Mouse (Mus musculus) left cerebral cortex, adult 11 months (tissue): ENCODE measurements at regions not wholly inside any gene's neighbourhood (a gene's known extent, or its start where the extent isn't known, plus 50 kb on each side); places are given as distances from the start of the nearest gene placed in this dataset.

Experiments used
- DNase-seq: peaks from one replicate; pipeline ENCODE4 v3.0.0; 2022; ENCODE audit warnings: low spot score

DNA sequence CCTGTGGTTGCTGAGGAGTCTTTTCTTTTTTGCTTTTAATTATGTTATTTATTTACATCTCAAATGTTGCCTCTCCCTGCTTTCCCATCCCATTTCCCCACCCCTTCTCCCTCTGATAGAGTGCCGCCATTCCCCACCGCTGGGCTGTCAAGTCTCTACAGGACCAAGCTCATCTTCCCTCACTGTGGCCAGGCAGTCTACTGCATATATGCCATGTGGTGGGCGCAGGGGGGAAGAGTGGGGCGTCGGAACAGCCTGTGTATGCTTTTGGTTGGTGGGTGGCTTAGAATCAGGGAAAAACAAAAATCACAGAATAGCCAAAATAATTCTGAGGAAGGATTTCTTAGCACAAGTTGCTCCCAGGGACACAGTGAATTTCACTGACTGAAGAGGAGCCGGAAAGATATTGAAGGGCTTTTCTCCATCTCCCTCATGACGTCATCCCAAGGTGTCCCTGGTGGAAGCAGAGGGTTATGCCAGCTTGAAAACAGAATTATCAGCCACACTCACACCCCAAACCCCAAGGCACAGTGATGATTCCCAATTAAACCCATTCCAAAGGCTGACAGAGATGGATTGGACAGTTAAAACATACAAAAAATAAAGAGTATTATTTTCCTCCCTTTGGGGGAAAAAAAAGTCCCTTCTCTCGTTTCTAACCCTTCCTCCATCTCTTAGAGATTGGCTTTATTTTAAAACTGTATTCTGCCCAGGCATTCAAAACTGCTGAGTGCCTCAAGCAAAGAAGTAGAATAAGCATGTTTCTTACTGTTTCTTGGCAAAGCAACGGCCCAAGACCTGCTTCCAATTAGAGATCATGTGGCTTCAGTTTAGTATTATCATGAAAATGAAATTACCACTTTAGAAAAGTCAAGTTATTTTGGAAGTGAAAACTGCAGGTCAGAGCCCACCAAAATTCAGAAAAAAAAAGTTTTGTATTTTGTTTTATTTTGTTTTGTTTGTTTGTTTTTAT lies 232.0 kb downstream of the Clic5 start:
- DNase-seq = no peak

DNA sequence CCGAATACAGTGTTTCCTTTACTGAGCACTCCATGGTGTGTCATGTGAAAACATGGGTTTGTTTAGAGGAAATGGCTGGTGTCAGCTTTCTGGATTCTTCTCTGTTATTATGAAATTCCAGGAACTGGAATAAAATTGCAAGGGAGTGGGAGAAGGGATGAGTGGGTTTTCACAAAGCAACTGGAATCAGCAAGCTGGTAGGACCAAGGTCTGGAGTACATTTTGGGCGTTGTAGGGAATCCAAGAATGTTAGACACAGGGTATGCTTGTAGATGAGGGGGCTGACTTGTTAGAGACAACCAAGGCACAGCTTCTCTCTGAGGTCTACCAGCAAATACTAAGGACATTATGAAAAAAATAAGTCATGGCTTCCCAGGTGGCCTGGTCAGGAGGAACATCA lies 233.8 kb downstream of the Clic5 start:
- no peak for DNase-seq

DNA sequence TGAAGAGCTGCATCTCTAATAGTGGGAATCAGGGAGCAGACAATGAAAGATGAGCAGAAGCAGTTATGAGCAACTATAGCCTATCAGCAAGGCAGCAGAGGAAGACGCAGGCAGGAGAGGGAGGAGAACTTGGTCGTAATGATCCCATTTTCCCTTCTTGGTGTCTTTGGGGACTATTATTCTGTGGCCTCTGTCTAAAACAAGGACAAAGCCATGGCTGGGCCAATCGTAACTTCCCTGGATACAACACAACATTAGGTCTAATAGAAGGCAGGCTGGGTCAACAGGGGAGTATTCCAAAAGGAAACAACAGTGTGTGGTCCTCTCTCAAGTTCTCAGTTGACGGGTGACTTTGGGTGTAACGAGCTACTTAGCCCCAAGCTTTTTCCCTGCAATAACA lies 234.5 kb downstream of the Clic5 start:
- no peak for DNase-seq

DNA sequence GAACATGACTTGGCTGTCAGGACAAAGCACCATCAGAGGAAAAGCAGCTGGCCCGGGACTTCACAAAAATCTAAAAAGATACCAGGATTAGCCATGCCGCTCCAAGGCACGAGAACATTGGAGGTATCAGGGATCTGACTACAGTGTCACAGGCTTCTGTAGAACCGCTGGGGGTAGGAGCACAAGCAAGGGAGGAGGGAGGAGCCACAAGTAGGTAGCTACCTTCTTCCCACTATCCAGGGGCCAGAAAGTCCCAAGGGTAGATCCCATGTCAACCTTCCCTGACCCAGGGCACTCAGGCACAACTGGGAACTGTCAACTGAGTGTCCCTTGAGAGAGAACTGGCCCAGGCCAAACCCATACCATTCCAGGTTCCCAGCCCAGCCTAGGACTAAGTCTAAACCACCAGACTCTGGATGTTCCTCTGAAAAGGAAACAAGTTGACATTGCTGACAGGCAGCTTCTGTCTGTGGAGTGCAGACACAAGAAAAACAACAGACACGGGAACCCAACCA lies 235.1 kb downstream of the Clic5 start:
- no peak for DNase-seq

DNA sequence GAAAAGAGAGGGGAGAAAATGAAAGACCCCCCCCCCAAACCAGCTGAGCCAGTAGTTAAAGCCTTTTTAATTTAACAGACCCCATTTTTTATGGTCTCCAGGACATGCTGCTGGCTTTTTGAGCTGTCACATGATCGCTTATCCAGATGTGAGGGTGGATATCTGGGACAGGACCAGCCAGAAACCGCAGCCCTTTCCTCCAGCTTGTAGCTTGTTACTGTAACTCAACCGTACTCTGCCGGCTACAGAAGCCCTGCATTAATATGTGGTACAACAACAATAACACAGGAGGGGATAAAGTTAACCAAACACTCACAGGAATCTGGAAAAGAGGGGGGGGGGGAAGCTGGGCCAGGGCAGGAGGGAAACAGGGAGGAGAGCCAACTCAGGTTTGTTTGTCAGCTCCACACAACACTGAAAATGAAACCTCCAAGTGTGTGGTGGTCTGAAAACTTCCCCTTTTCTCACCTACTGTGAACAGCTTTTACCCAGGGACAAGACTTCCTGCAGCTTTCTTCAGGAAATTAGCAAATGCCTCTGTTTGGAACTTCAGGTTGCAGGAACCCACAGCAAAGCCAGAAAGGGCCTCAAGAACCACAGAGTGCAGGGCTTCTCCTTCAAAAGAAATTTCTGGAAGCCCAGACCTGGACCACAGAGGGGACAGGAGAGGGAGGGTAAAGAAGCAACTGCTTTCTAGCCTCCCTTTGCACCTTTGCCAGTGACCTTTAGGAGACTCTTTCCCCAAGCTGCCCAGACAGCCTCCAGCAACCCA lies 244.3 kb downstream of the Clic5 start:
- no peak for DNase-seq

DNA sequence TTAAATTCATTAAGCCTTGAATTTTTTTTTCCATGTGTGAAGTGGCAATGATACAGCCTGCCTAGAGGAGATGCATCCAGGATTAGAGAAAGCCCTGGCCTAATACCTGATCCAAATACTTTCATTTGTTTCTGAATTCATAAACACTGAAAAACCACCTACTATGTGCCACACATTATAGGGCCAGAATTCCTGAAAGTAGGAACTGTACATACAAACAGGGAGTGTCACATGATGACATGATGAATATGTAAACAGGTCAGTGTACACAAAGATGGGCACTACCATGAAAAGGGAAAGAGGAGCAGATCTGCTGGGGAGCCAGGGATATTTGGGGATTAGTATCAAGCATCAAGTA lies 244.9 kb downstream of the Clic5 start:
- no peak for DNase-seq

DNA sequence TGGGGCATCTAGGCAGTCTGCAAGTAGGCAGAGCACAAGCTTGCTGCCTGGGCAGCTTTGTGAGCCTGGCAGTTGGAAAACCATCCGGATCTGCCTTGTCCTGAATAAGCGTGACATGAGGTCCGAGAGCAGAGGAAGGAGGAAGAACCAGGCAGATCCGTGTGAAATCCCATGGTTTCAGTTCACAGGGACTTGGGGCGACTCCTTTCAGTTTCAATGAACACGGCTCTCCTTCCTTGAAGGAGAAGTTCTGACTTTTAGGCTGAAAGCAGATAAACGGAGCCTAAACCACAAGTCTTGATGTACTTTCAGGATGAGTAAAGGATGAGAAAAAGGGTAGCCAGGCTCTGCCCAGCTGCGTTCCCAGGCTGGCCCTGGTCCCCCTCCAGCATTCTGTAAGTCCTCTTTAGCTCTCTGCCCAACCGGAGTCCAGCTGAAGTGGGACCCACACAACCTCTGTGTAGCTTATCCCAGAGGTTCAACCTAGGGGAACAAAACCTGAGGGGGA lies 248.2 kb downstream of the Clic5 start:
- no peak for DNase-seq

DNA sequence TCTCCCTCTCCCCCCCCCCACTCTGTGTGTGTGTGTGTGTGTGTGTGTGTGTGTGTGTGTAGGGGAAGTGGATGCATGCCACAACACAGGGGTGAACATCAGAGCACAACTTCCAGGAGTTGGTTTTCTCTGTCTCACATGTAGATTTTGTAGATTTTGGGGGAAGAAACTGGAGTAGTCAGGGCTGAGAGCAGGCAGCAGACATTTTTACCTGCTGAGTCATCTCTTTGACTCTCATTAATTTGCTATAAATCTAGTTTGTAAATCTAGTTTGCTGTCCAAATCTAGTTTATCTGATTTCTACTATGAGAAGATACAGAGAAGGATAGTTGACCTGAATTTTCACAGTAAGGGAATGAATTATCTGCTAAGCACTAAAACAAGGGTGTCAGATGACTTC lies 250.1 kb downstream of the Clic5 start:
- DNase-seq = no peak

DNA sequence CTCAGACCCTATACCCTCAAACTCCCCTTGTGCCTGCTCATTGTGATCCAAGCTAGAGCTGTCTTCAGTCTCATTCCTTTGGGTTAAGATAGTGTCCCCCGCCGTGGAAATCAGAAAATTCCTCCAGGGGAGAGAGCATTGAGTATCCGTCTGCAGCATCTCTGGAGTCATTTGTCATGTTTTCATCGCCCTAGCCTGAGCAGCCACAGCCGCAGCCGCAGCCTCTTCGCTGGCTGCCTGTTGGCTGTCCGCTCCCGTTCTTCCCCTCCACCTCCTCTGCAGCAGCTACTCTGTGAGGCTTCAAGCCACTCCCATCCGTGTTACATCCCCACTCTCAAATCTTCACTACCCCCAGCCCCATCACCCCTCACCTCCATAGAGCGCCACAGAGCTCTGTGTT lies 255.1 kb downstream of the Clic5 start:
- DNase-seq = no peak

DNA sequence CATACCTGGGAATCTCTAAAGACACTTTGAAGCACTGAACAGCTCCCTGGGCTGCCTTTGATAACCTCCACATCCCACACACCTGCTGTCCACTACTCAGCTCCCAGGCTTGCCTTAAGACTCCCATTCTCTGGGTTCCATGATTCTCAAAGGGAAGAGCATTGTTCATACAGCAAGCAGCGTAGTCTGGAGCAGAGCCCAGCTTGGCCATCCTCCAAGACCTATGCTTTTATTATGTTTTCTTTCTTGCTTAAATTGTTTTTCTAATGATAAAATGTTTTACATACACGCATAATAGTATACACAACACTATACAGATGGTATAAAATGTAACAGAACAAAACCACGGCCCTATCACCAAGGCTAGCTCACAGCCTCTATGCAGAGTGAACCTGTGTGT lies 257.0 kb downstream of the Clic5 start:
- DNase-seq = no peak
